Mouse (Mus musculus) inflammation-experienced regulatory T-cells, adult 6 months (primary cell): ENCODE data around the gene Olfr347. TPM values are rescaled to one million over a fixed set of nuclear protein-coding genes. Genes with fewer than 3 reads are reported as not detected.

Source experiments
- ATAC-seq: one replicate; pipeline ENCODE4 v1.8.0; 2017
- polyA plus RNA-seq, 3 experiments: library from polyadenylated mRNA; unstranded; fragments of 100-300 nt; shearing (Covaris generic); gene quantifications; one replicate each; pipeline ENCODE4 v1.2.1; 2017

Olfr347 gene
- not detected for polyA plus RNA-seq

DNA sequence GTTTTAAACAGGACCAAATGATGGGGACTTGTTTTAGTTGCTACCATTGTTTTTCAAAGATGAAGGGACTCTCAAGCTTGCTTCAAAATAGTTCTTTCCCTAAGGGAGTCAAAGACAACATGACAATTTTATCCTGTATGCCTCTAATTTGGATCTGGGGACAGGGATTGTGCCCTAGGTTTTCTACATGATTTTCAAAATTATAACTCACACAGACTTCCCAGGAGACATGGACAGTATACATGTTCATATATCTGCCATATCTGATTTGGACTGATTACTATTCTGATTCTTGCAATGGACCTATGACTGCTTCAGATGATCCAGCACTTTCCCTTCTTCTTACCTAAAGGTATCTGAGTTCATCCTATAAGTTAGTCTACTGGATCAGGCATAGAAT, at the start of gene Olfr347:
Olfr347 (plus strand) TSS at position 301 of the 400 bp plus-strand sequence.
- no peak for ATAC-seq

DNA sequence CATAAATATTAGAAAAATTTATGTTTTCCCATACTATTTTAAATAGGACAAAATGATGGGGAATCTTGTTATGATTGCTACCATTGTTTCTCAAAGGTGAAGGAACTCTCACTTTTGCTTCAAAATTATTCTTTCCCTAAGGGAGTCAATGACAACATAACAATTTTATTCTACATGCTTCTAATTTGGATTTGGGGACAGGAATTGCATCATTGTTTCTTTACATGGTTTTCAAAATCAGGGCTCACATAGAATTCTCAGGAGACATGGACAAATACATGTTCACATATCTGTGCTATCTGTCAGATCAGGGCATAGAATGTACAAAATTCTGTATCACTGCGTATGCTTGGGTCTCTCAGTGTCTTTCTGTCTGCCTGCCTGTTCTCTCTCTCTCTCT, 46.2 kb upstream of the Olfr347 start, which contains the start of gene Olfr346:
Olfr346 (plus strand) TSS at position 301 of the 400 bp plus-strand sequence.
- no peak for ATAC-seq

DNA sequence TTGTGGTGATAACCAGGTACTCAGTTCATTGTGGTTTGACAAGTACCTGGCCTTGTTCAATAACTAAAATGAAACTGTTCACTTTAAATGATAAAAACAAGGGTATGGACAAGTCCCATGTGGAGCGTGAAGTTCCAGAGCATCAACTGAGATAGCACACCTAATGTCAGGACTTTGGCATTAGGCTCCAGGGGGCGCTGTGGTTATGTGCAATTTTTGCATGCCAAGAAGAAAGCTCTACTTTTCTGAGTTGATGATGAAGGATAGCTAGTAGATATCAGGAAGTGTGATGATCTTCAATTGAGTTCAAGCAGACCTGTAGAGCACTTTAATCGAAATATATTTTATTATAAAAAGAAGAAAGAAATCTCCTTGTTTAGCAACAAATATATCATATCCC, 4.5 kb downstream of the Olfr347 start:
- no peak for ATAC-seq

DNA sequence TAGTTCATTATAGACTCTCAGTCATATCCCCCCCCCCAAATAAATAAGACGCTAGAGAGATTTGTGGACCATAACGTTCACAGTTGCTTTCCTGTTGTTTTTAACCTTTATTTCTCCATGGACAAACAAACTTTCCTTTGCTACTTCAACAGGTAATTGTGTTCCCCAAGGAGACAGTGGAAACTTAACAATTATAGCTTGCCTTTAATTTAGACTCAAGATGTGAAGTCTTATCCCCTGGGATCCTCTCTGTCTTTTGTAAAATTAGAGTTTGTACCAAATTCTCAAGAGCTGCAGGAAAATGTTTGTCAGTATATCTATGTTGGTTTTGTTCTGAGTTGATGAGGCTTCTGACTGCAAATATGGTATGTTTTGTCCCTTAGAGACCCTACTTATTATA, 52.3 kb downstream of the Olfr347 start, which contains the start of gene Olfr348:
Olfr348 (plus strand) TSS at position 301 of the 400 bp plus-strand sequence.
- no peak for ATAC-seq

Other genes with a start within 250 kb of the Olfr347 start
- under 1 TPM in 1 of 3 experiments, not detected in 2; 0.30 TPM for gene Olfr341, start 249.4 kb upstream of the Olfr347 start, polyA plus RNA-seq
- not detected for gene Olfr342, start 206.9 kb upstream of the Olfr347 start, polyA plus RNA-seq
- under 1 TPM in 1 of 3 experiments, not detected in 2; 0.05 TPM for gene Olfr344, start 165.2 kb upstream of the Olfr347 start, polyA plus RNA-seq
- not detected for gene Olfr345, start 91.9 kb upstream of the Olfr347 start, polyA plus RNA-seq
- gene Olfr346, start 46.1 kb upstream of the Olfr347 start, polyA plus RNA-seq: under 1 TPM in 1 of 3 experiments, not detected in 2; 0.16 TPM
- not detected for gene Olfr348, start 52.4 kb downstream of the Olfr347 start, polyA plus RNA-seq
- gene Olfr50, start 58.6 kb downstream of the Olfr347 start, polyA plus RNA-seq: not detected
- not detected for gene Olfr3, start 85.1 kb downstream of the Olfr347 start, polyA plus RNA-seq
- gene Olfr350, start 114.4 kb downstream of the Olfr347 start, polyA plus RNA-seq: not detected
- gene Olfr351, start 130.8 kb downstream of the Olfr347 start, polyA plus RNA-seq: not detected
- not detected for gene Olfr352, start 136.6 kb downstream of the Olfr347 start, polyA plus RNA-seq
- gene Olfr353, start 161.0 kb downstream of the Olfr347 start, polyA plus RNA-seq: not detected
- gene Olfr354, start 173.8 kb downstream of the Olfr347 start, polyA plus RNA-seq: under 1 TPM; 0.04 to 0.24 (median 0.04) TPM
- gene Olfr355, start 197.0 kb downstream of the Olfr347 start, polyA plus RNA-seq: not detected
- not detected for gene Olfr356, start 205.2 kb downstream of the Olfr347 start, polyA plus RNA-seq